Mouse (Mus musculus): ENCODE results near the gene Lce1l.
A peak's percentile ranks its signal among the peaks of the same experiment; 100 is the strongest.
"Not testable (repeated sequence)": the region's sequence is repeated elsewhere in the genome, so short reads cannot be mapped to it uniquely, and the experiment has no call there.

Lce1l gene

DNA sequence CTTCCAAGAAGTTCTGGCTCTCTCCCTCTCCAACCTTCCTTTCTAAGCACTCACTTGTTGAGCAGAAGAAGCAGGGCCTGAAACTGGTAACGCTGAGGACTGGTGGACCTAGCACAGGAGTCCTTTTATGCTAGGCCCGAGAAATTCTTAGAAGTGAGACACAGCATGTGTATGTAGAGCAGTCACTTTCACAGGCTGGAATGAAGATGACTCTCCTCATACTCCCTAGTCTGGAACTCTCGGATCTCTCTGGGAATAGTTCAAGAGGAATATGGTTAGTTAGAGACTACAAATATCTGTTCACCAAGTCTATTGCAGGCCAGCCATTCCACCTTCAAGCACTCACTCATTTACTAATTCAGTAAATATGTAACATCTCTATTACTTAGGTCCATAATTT, at the start of gene Lce1l:
Lce1l (minus strand) TSS at position 101 of the 400 bp plus-strand sequence.
- no peak for DNase-seq (ENCODE audit: low read depth, low spot score)

DNA sequence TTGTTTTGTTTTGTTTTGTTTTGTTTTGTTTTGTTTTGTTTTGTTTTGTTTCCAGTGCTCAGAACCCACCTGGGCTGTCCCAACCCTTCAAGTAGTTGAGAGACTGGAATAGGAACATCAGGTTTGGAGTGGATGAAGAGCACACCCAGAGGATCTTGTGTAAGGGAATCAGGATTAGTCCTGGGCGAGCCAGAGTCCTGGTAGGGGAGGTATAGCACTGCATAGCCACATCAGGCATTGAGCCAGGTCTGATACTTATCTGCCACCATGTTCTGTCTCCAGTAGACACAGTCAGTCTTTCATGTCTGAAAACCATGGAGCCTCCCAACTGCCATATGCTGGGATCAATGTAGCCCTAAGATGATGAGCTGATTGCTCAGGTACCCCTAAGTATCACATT, 43.4 kb upstream of the Lce1l start:
- no peak for DNase-seq (ENCODE audit: low read depth, low spot score)

DNA sequence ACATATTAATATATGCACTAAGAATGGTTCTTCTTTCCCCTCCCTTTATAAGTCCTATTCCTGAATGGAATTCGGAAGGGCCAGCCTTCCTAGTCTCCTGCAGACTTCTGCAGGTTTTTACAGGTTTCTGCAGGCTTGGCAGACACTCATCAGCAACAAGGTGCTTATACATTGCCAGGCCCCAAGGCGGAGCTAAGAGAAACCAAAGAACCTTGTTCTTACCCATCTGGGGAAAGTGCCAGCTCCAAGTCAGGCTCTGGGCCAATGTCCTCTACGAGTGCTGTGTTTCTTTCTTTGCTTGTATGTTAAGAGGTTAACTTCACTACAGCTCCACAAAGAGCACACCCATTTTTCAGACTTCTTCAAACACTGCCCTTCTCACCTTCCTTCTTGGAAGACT, 43.0 kb upstream of the Lce1l start:
- DNase-seq (ENCODE audit: low read depth, low spot score), result no peak

DNA sequence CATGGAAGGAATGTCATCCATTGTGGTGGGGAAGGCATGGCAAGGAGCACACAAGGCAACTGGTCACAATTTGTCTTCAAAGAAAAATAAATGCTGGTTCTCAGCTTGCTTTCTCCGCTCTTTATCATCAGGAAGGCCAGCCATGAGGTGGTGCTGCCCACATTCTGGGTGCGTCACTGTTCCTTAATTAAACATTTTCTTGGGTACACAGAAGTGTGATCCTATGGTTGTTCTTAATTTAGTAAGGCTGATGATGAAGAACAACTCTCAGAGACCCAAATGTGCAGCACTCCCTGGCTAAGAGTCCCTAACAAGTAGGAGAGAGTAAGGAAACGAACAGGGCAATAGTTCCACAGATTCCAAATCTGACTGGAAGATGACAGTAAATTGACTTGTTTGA, 23.1 kb upstream of the Lce1l start:
- peak; percentile 34 for DNase-seq (ENCODE audit: low read depth, low spot score)

GRCm38 (mm10) chr3:92870116-92870515, 19.0 kb upstream of the Lce1l start, which contains the start of gene 2310050C09Rik:
TSS of gene 2310050C09Rik (minus strand) at chr3:92870216.
- no peak for DNase-seq (ENCODE audit: low read depth, low spot score)

DNA sequence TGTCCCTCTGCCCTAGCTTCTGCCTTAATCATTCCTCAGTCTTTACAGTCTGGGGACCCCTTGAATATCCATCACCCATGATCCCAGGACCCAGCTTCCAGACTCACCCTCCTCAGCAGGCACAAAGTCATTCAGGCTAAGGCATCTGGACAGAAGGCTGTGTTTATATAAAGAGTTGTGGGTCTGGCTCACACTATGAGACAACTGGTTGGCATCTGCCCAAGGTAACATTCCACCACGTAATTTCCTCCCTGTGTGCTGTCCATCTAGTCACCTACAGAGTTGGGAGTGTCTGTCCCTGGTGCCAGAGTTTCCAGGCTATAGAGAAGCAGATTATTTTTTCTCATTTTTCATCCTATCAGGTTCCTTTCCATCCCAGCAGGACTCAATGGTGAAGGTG, 24.0 kb downstream of the Lce1l start, which contains the start of gene Kprp:
Kprp (minus strand) TSS at position 140 of the 400 bp plus-strand sequence.
- DNase-seq (ENCODE audit: low read depth, low spot score), result no peak

GRCm38 (mm10) chr3:92825808-92826207, 25.3 kb downstream of the Lce1l start:
- DNase-seq (ENCODE audit: low read depth, low spot score), result peak; percentile 1

- not testable (repeated sequence) for DNase-seq (ENCODE audit: low read depth, low spot score)
These were observed 35.0 kb downstream of the Lce1l start for GRCm38 (mm10) chr3:92816036-92816435.

DNA sequence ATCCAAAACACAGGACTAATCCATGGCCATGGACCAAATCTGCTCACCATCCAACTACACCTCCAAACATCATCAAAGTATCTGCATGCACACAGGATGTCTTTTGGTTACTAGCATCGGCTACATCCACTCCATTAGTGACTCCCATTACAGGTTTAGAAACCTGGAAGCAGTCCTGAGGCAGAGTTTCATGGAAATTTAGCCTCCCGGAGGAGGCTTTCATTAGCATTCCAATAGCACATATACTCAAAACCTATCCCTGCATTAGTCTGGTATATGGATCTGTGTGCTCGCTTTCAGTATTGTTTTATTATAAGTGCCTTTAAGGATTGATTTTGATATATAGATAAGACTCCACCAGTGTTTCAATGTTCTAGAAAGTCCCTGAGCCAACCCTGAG, 35.5 kb downstream of the Lce1l start:
- no peak for DNase-seq (ENCODE audit: low read depth, low spot score)

DNA sequence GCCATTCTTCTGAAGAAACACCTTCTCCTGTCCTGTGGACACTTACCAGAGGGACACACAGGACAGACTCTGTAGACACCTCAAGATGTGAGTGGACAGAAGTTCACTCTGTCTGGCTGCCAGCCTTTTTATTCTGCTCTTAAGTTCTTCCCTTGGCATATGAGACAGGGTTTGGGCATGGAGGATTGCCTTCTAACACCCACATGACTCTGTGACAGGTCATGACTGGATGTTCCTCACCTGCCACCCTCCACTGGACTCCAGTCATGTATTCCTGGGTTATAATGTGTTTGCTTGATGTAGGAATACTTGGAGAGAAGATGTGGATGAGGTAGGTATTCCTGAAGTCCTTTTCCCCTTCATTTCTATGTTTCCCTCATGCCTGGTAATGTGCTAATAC, 43.3 kb downstream of the Lce1l start, which contains the start of gene Lce1k:
Lce1k (minus strand) TSS at position 101 of the 400 bp plus-strand sequence.
- DNase-seq (ENCODE audit: low read depth, low spot score), result no peak
